Mouse (Mus musculus) limb, embryonic 13.5 days (tissue): ENCODE data around the gene Wdr82. TPM values are rescaled to one million over a fixed set of nuclear protein-coding genes. Genes with fewer than 3 reads are reported as not detected.
A peak's percentile ranks its signal among the peaks of the same experiment; 100 is the strongest.

Experiments
- ATAC-seq: fragments of 200-750 bp; cut with Nextera tagmentation; 2 replicates; pipeline ENCODE4 v1.8.0; 2017; ENCODE audit warnings: low read depth, moderate number of reproducible peaks, moderate TSS enrichment; ENCODE audit not compliant: low FRiP score
- H3K27ac ChIP-seq: fragments of 300-500 bp; sonication (generic); 2 replicates; pipeline ENCODE4 v1.5.1; 2015; ENCODE audit warnings: inconsistent platforms, mild to moderate bottlenecking, moderate library complexity
- H3K27me3 ChIP-seq: fragments of 300-500 bp; sonication (generic); 2 replicates; pipeline ENCODE4 v1.6.1; 2015; ENCODE audit warnings: mild to moderate bottlenecking, inconsistent platforms
- H3K36me3 ChIP-seq: fragments of 300-500 bp; sonication (generic); 2 replicates; pipeline ENCODE4 v1.6.1; 2015; ENCODE audit warnings: inconsistent platforms, mild to moderate bottlenecking, moderate library complexity
- H3K4me1 ChIP-seq: fragments of 300-500 bp; sonication (generic); 2 replicates; pipeline ENCODE4 v1.6.1; 2015; ENCODE audit warnings: inconsistent platforms
- H3K4me2 ChIP-seq: fragments of 300-500 bp; sonication (generic); replicated peaks from 2 replicates; pipeline ENCODE4 v1.6.1; 2015; ENCODE audit warnings: inconsistent platforms, mild to moderate bottlenecking, moderate library complexity
- H3K4me3 ChIP-seq: fragments of 300-500 bp; sonication (generic); 2 replicates; pipeline ENCODE4 v1.5.1; 2015; ENCODE audit warnings: moderate library complexity, mild to moderate bottlenecking, inconsistent platforms
- H3K9ac ChIP-seq: fragments of 300-500 bp; sonication (generic); 2 replicates; pipeline ENCODE4 v1.6.1; 2015; ENCODE audit warnings: mild to moderate bottlenecking, inconsistent platforms
- H3K9me3 ChIP-seq: fragments of 300-500 bp; sonication (generic); 2 replicates; pipeline ENCODE4 v1.6.1; 2016; ENCODE audit warnings: inconsistent platforms
- WGBS: fragments of 180-500 bp; shearing (Covaris S2); methylation state at CpG from one replicate; pipeline ENCODE4 v1.1.7; 2015; 5-methylcytosine and 5-hydroxymethylcytosine counted together
- microRNA counts: library from miRNA; unstranded; fragments of <30 nt; microRNA quantifications from one replicate; lab custom pipeline; 2016
- microRNA-seq: library from miRNA; unstranded; fragments of <30 nt; microRNA quantifications from one replicate; pipeline ENCODE4, GENCODE M21; 2016
- polyA plus RNA-seq: library from polyadenylated mRNA; unstranded; fragments of >200 nt; fragmentation: Nextera tagmentation; extraction: Ambion mirVana; gene quantifications from 2 replicates; pipeline ENCODE4 v1.2.1, GENCODE M21; 2015

Gene Wdr82
- polyA plus RNA-seq, 1 experiment from 2014 or later: 27.6 TPM

GRCm38 (mm10) chr9:106232956-106233355, 62.2 kb downstream of the Wdr82 start:
- no peak for ATAC-seq
- no peaks in the 10 kb centered on the region for H3K27me3 ChIP-seq
- H3K9ac ChIP-seq: no peak overlapping the region
- no peak overlapping the region for H3K27ac ChIP-seq
- H3K36me3 ChIP-seq: peaks cover 61% of the 10 kb centered on the region
- no peak overlapping the region for H3K4me3 ChIP-seq
- H3K4me1 ChIP-seq: no peaks in the 10 kb centered on the region
- 87% methylated on average over 3 of the region's 3 CpGs for WGBS
- H3K9me3 ChIP-seq: no peaks in the 10 kb centered on the region
- H3K4me2 ChIP-seq: no peak overlapping the region

GRCm38 (mm10) chr9:106233953-106234352, 63.2 kb downstream of the Wdr82 start:
- no peaks in the 10 kb centered on the region for H3K4me1 ChIP-seq
- H3K9me3 ChIP-seq: no peaks in the 10 kb centered on the region
- 76% methylated on average over 6 of the region's 6 CpGs for WGBS
- H3K9ac ChIP-seq: no peak overlapping the region
- no peak overlapping the region for H3K4me3 ChIP-seq
- H3K27ac ChIP-seq: no peak overlapping the region
- H3K27me3 ChIP-seq: no peaks in the 10 kb centered on the region
- ATAC-seq: no peak
- no peak overlapping the region for H3K4me2 ChIP-seq
- peaks cover 71% of the 10 kb centered on the region for H3K36me3 ChIP-seq

GRCm38 (mm10) chr9:106235194-106235830, 64.6 kb downstream of the Wdr82 start:
- WGBS: 90% methylated on average over 23 of the region's 23 CpGs
- H3K27me3 ChIP-seq: no peaks in the 10 kb centered on the region
- H3K4me3 ChIP-seq: no peak overlapping the region
- no peaks in the 10 kb centered on the region for H3K9me3 ChIP-seq
- H3K4me1 ChIP-seq: no peaks in the 10 kb centered on the region
- H3K36me3 ChIP-seq: peaks cover 85% of the 10 kb centered on the region
- H3K27ac ChIP-seq: no peak overlapping the region
- no peak overlapping the region for H3K4me2 ChIP-seq
- no peak for ATAC-seq
- H3K9ac ChIP-seq: no peak overlapping the region

- Histone ChIP-seq H3K9ac (no peak overlapping the region), H3K9me3 (no peaks in the 10 kb centered on the region), H3K36me3 (peaks cover 94% of the 10 kb centered on the region), H3K27me3 (no peaks in the 10 kb centered on the region), H3K4me1 (no peaks in the 10 kb centered on the region), H3K4me2 (no peak overlapping the region), H3K27ac (no peak overlapping the region), H3K4me3 (no peak overlapping the region)
- ATAC-seq: no peak
- WGBS: 93% methylated on average over 23 of the region's 23 CpGs
Observed at GRCm38 (mm10) chr9:106236156-106236817, 65.6 kb downstream of the Wdr82 start.

GRCm38 (mm10) chr9:106236818-106237211, 66.1 kb downstream of the Wdr82 start:
- Histone ChIP-seq H3K36me3 (peaks cover 100% of the 10 kb centered on the region), H3K4me2 (no peak overlapping the region), H3K27ac (no peak overlapping the region), H3K9ac (no peak overlapping the region), H3K9me3 (no peaks in the 10 kb centered on the region), H3K27me3 (no peaks in the 10 kb centered on the region), H3K4me1 (no peaks in the 10 kb centered on the region), H3K4me3 (no peak overlapping the region)
- ATAC-seq: no peak
- WGBS: 92% methylated on average over 3 of the region's 3 CpGs

- no peaks in the 10 kb centered on the region for H3K27me3 ChIP-seq
- H3K4me2 ChIP-seq: no peak overlapping the region
- peaks cover 100% of the 10 kb centered on the region for H3K36me3 ChIP-seq
- no peak overlapping the region for H3K27ac ChIP-seq
- no peak for ATAC-seq
- no peak overlapping the region for H3K9ac ChIP-seq
- no peak overlapping the region for H3K4me3 ChIP-seq
- H3K4me1 ChIP-seq: no peaks in the 10 kb centered on the region
- WGBS: 89% methylated on average over 8 of the region's 8 CpGs
- no peaks in the 10 kb centered on the region for H3K9me3 ChIP-seq
Observed at GRCm38 (mm10) chr9:106237401-106237800, 66.7 kb downstream of the Wdr82 start.

GRCm38 (mm10) chr9:106237878-106238277, 67.2 kb downstream of the Wdr82 start:
- Histone ChIP-seq H3K9me3 (no peaks in the 10 kb centered on the region), H3K36me3 (peaks cover 100% of the 10 kb centered on the region), H3K27ac (no peak overlapping the region), H3K4me2 (no peak overlapping the region), H3K9ac (no peak overlapping the region), H3K4me1 (no peaks in the 10 kb centered on the region), H3K27me3 (no peaks in the 10 kb centered on the region), H3K4me3 (no peak overlapping the region)
- no peak for ATAC-seq
- 96% methylated on average over 10 of the region's 10 CpGs for WGBS

MicroRNA genes within 50 kb of the gene (microRNA counts, 519-probe panel; counts per million panel counts)
- 5,195 counts per million, percentile 95 among the panel's probes with 10 or more counts for microRNA mmu-let-7g (lab: Ali Mortazavi, UCI)

Small RNA genes within 50 kb of the gene (microRNA-seq; reads per million reads assigned to microRNA genes)
- 6.1 reads per million, percentile 20 among the genes with 10 or more reads in this experiment for gene Mir135a-1
- 43,437 reads per million, percentile 99 among the genes with 10 or more reads in this experiment for gene Mirlet7g

Other genes starting within 250 kb of the Wdr82 start
- 0.27 and 0.52 TPM in 2 replicates for gene Col6a5, start 210.3 kb upstream of the Wdr82 start, polyA plus RNA-seq
- gene Col6a4, start 74.1 kb upstream of the Wdr82 start, polyA plus RNA-seq: 0.29 and 0.36 TPM in 2 replicates
- gene Glyctk, start 12.8 kb upstream of the Wdr82 start, polyA plus RNA-seq: 3.2 and 3.3 TPM in 2 replicates
- gene Ppm1m, start 28.8 kb downstream of the Wdr82 start, polyA plus RNA-seq: 57.0 and 57.7 TPM in 2 replicates
- 59.1 and 63.6 TPM in 2 replicates for gene Twf2, start 32.2 kb downstream of the Wdr82 start, polyA plus RNA-seq
- 0.05 TPM in 1 of 2 replicates, not detected in the other for gene Tlr9, start 51.7 kb downstream of the Wdr82 start, polyA plus RNA-seq
- 99.9 and 101 TPM in 2 replicates for gene Alas1, start 77.7 kb downstream of the Wdr82 start, polyA plus RNA-seq
- gene Poc1a, start 110.1 kb downstream of the Wdr82 start, polyA plus RNA-seq: 23.8 and 24.0 TPM in 2 replicates
- gene Dusp7, start 197.7 kb downstream of the Wdr82 start, polyA plus RNA-seq: 40.5 and 41.1 TPM in 2 replicates